Mouse (Mus musculus) cerebellum, adult 2 months (tissue): ENCODE measurements around the gene Hc.

Source experiments
- CTCF ChIP-seq: fragments of 200-500 bp; IDR thresholded peaks from 2 replicates; pipeline ENCODE4 v1.5.1; 2011; ENCODE audit warnings: low read depth, mild to moderate bottlenecking, control low read depth, low read length, moderate library complexity, borderline replicate concordance; ENCODE audit not compliant: insufficient read depth
- POLR2A ChIP-seq: fragments of 200-500 bp; IDR thresholded peaks from 2 replicates; pipeline ENCODE4 v1.6.1; 2011; ENCODE audit warnings: low read length, control low read depth, borderline replicate concordance; ENCODE audit not compliant: insufficient read depth

GRCm38 (mm10) chr2:35069124-35069523 lies 7.9 kb upstream of the Hc start:
- no peak for TF ChIP-seq POLR2A
- no peak for TF ChIP-seq CTCF
